9 mouse cellular contexts compared by ENCODE assay signal in genomic region chr1:134560396-134560795, GRCm38 (mm10). TPM values are rescaled to one million over a fixed set of nuclear protein-coding genes. Genes with fewer than 3 reads are reported as not detected.
DNase-seq lines count a peak whose midpoint lies in the region.
"Had no signal": no experiment of that assay in that cellular context is flagged by ENCODE, and none has a peak within 500 bp of the region (broad histone marks: within the 10 kb centered on the region; RNA-seq: fewer than 3 reads in every experiment).

No protein-coding gene starts in this region.

- H3K36me3 ChIP-seq in megakaryocyte, embryonic 14.5 days (replicated peaks; ENCODE audit: low read length) = no peaks in the 10 kb centered on the region
- no peaks in the 10 kb centered on the region for H3K36me3 ChIP-seq in splenic B cell, adult 2 months (ENCODE audit: control insufficient read depth, insufficient read depth, low read length, poor library complexity, severe bottlenecking)

- intact Hi-C loops in gastrocnemius, postnatal 14 days (cut with DNase I; ENCODE audit: low total_unique reads) = no loop called here

- DNase-seq in ovary, adult 18-20 months (ENCODE audit: low spot score) = peak; percentile 32
- no peak for DNase-seq in ovary, postnatal 10 days (ENCODE audit: low spot score)
- DNase-seq in adrenal gland, postnatal 25 days = peak; percentile 71
- DNase-seq in gastrocnemius, postnatal 14 days = peak; percentile 42
- DNase-seq in left cerebral cortex, adult 8-10 months (ENCODE audit: low spot score in 2 of 2) = peak; percentile 17 to 30
- DNase-seq in splenic B cell, adult 2 months (ENCODE audit: low read depth, low spot score) = peak; percentile 37
- no peak for DNase-seq in embryo, embryonic 10.5 days (ENCODE audit: low spot score)

- peak overlapping the region; percentile 98 for H3K4me3 ChIP-seq in megakaryocyte, embryonic 14.5 days (replicated peaks)

- peaks cover 47% of the 10 kb centered on the region for H3K4me1 ChIP-seq in megakaryocyte, embryonic 14.5 days

- H3K27me3 ChIP-seq in megakaryocyte, embryonic 14.5 days (replicated peaks) = no peaks in the 10 kb centered on the region
- no peaks in the 10 kb centered on the region for H3K27me3 ChIP-seq in splenic B cell, adult 2 months (ENCODE audit: control insufficient read depth, insufficient read depth, low read length, poor library complexity, severe bottlenecking)

- no peaks in the 10 kb centered on the region for H3K9me3 ChIP-seq in megakaryocyte, embryonic 14.5 days

RNA-seq across cellular contexts. Expression of gene Kdm5b, which starts 0.4 kb away (rescaled TPM):
- total RNA-seq in adrenal gland, postnatal 25 days (2021) = 45.5 and 55.4 TPM in 2 replicates
- 10 to 100 TPM; 16.6 to 17.0 TPM for total RNA-seq in gastrocnemius, postnatal 14 days (2021)
- 10 to 100 TPM; 61.2 to 67.6 (median 63.5) TPM for total RNA-seq in left cerebral cortex, adult 8-10 months (2022)
- 0.63 and 1.8 TPM in 2 replicates for polyA plus RNA-seq in megakaryocyte, embryonic 14.5 days (2012; ENCODE audit: insufficient read depth, low replicate concordance)

RNA-seq across cellular contexts. Expression of gene Mgat4e, which starts 10.9 kb away (rescaled TPM):
- not detected in 2 replicates for total RNA-seq in adrenal gland, postnatal 25 days (2021)
- total RNA-seq in gastrocnemius, postnatal 14 days (2021) = not detected
- not detected for total RNA-seq in left cerebral cortex, adult 8-10 months (2022)
- polyA plus RNA-seq in megakaryocyte, embryonic 14.5 days (2012; ENCODE audit: insufficient read depth, low replicate concordance) = not detected in 2 replicates
- polyA plus RNA-seq: macrophage had no signal

Comparison
In these comparisons a context has a peak if more than half of its experiments do, and no peak if none do; other contexts are left out.
1. DNase-seq: peak in ovary, adult 18-20 months (single experiment), adrenal gland, postnatal 25 days (single experiment), gastrocnemius, postnatal 14 days (single experiment), left cerebral cortex, adult 8-10 months (2 of 2) and splenic B cell, adult 2 months (single experiment); none in ovary, postnatal 10 days (single experiment) and embryo, embryonic 10.5 days (single experiment).